Comparison of ENCODE assay signal across 10 mouse cellular contexts in genomic region chr2:73056090-73056956, GRCm38 (mm10).
DNase-seq lines count a peak whose midpoint lies in the region; ATAC-seq and TF ChIP-seq lines count a peak whose summit lies in the region.
"Had no signal": no experiment of that assay in that cellular context is flagged by ENCODE, and none has a peak within 500 bp of the region (broad histone marks: within the 10 kb centered on the region; RNA-seq: fewer than 3 reads in every experiment).

No protein-coding gene starts in this region.

- H3K9me3 ChIP-seq in liver, embryonic 13.5 days (replicated peaks) = no peaks in the 10 kb centered on the region

- H3K9ac ChIP-seq in liver, embryonic 13.5 days = no peak overlapping the region
- H3K9ac ChIP-seq: forebrain, embryonic 13.5 days had no signal

- peak; percentile 27 for DNase-seq in CD4-positive, CD25-positive, alpha-beta regulatory T cell, adult 2 months (ENCODE audit: low read depth, low spot score)
- no peak for DNase-seq in liver, embryonic 13.5 days
- no peak for DNase-seq in left cerebral cortex, adult 2 months (ENCODE audit: extremely low spot score in 1 of 2, low spot score in 2 of 2)
- no peak for DNase-seq in left cerebral cortex, postnatal 14 days (ENCODE audit: low spot score in 2 of 2)
- no peak for DNase-seq in layer of hippocampus, postnatal 25 days (ENCODE audit: extremely low spot score in 1 of 2, low spot score in 1 of 2)
- DNase-seq: right cerebral cortex, postnatal 14 days had no signal

- peak overlapping the region; percentile 76 for H3K27ac ChIP-seq in bone marrow, adult 2 months (ENCODE audit: control insufficient read depth, insufficient read depth, low read depth, low read length, poor library complexity)
- H3K27ac ChIP-seq in liver, embryonic 13.5 days = peak overlapping the region; percentile 40
- H3K27ac ChIP-seq in left cerebral cortex, adult 2 months = no peak overlapping the region
- H3K27ac ChIP-seq: forebrain, embryonic 13.5 days had no signal

- 23% methylated on average over 17 of the region's 17 CpGs for WGBS in bone marrow, adult 2 months
- WGBS in liver, embryonic 13.5 days (ENCODE audit: insufficient replicate concordance) = 41% methylated on average over 17 of the region's 17 CpGs

- H3K4me2 ChIP-seq in liver, embryonic 13.5 days = peak overlapping the region; percentile 33; the same call in 1 of the 2 replicates
- H3K4me2 ChIP-seq: forebrain, embryonic 13.5 days had no signal

- intact Hi-C loops in left cerebral cortex, adult 2 months (cut with DNase I) = no loop called here
- intact Hi-C loops in left cerebral cortex, postnatal 14 days (cut with DNase I) = no loop called here

- TF ChIP-seq POLR2A in bone marrow, adult 2 months (IDR thresholded peaks at IDR 0.05; ENCODE audit: borderline replicate concordance, control insufficient read depth, low read depth, low read length) = no peak

- peak overlapping the region; percentile 52 for H3K4me3 ChIP-seq in bone marrow, adult 2 months (replicated peaks; ENCODE audit: control insufficient read depth, low read depth, low read length)
- no peak overlapping the region for H3K4me3 ChIP-seq in liver, embryonic 13.5 days (replicated peaks)
- no peak overlapping the region for H3K4me3 ChIP-seq in left cerebral cortex, adult 2 months
- H3K4me3 ChIP-seq: forebrain, embryonic 13.5 days had no signal

- H3K4me1 ChIP-seq in bone marrow, adult 2 months (ENCODE audit: control insufficient read depth, insufficient read depth, low read length) = peaks cover 10% of the 10 kb centered on the region
- H3K4me1 ChIP-seq in liver, embryonic 13.5 days (replicated peaks) = peaks cover 31% of the 10 kb centered on the region
- H3K4me1 ChIP-seq: forebrain, embryonic 13.5 days had no signal

- H3K27me3 ChIP-seq in liver, embryonic 13.5 days = no peaks in the 10 kb centered on the region
- H3K27me3 ChIP-seq: forebrain, embryonic 13.5 days; Patski had no signal

- ATAC-seq in liver, embryonic 13.5 days (ENCODE audit: low read depth) = no peak
- ATAC-seq in megakaryocyte-erythroid progenitor cell, adult 5-6 weeks (replicated peaks; ENCODE audit: low FRiP score, low TSS enrichment, poor library complexity, severe bottlenecking) = 0 out of 2 replicates have a peak, but pooled peaks have one; percentile 10
- ATAC-seq: forebrain, embryonic 13.5 days; Patski had no signal

- H3K36me3 ChIP-seq in liver, embryonic 13.5 days = no peaks in the 10 kb centered on the region

- no peak for TF ChIP-seq CTCF in bone marrow, adult 2 months (IDR thresholded peaks at IDR 0.05; ENCODE audit: control insufficient read depth, insufficient read depth, low read length)
- no peak for TF ChIP-seq CTCF in left cerebral cortex, adult 2 months (IDR thresholded peaks at IDR 0.05)
